Mouse (Mus musculus) neural tube, embryonic 14.5 days (tissue): ENCODE measurements at regions not wholly inside any gene's neighbourhood (a gene's known extent, or its start where the extent isn't known, plus 50 kb on each side); places are given as distances from the start of the nearest gene placed in this dataset.

Experiments
- ATAC-seq: fragments of 200-750 bp; cut with Nextera tagmentation; 2 replicates; pipeline ENCODE4 v1.8.0; 2017; ENCODE audit warnings: low read depth, mild to moderate bottlenecking, moderate TSS enrichment, moderate library complexity
- H3K27ac ChIP-seq: fragments of 300-500 bp; sonication (generic); 2 replicates; pipeline ENCODE4 v1.5.1; 2014; ENCODE audit warnings: low read depth, mild to moderate bottlenecking, control low read depth, low read length, moderate library complexity, mixed read lengths
- H3K27me3 ChIP-seq: fragments of 300-500 bp; sonication (generic); 2 replicates; pipeline ENCODE4 v1.6.1; 2014; ENCODE audit warnings: low read length; ENCODE audit not compliant: control insufficient read depth, insufficient read depth
- H3K36me3 ChIP-seq: fragments of 300-500 bp; sonication (generic); 2 replicates; pipeline ENCODE4 v1.6.1; 2014; ENCODE audit warnings: low read length, mixed read lengths; ENCODE audit not compliant: control insufficient read depth, insufficient read depth
- H3K4me1 ChIP-seq: fragments of 300-500 bp; sonication (generic); 2 replicates; pipeline ENCODE4 v1.6.1; 2014; ENCODE audit warnings: low read length; ENCODE audit not compliant: control insufficient read depth, insufficient read depth
- H3K4me2 ChIP-seq: fragments of 300-500 bp; sonication (generic); 2 replicates; pipeline ENCODE4 v1.6.1; 2014; ENCODE audit warnings: mild to moderate bottlenecking, low read depth, low read length, control low read depth
- H3K4me3 ChIP-seq: fragments of 300-500 bp; sonication (generic); 2 replicates; pipeline ENCODE4 v1.5.1; 2014; ENCODE audit warnings: low read depth, low read length, control low read depth, mixed read lengths
- H3K9ac ChIP-seq: fragments of 300-500 bp; sonication (generic); replicated peaks from 2 replicates; pipeline ENCODE4 v1.6.1; 2014; ENCODE audit warnings: low read depth, mild to moderate bottlenecking, control low read depth, low read length, mixed read lengths
- H3K9me3 ChIP-seq: fragments of 300-500 bp; sonication (generic); 2 replicates; pipeline ENCODE4 v1.6.1; 2016; ENCODE audit warnings: low read length; ENCODE audit not compliant: control insufficient read depth
- WGBS: fragments of 180-500 bp; shearing (Covaris S2); extraction: QIAGEN DNeasy Blood & Tissue Kit; methylation state at CpG from one replicate; pipeline ENCODE4 v1.1.7; 2014; 5-methylcytosine and 5-hydroxymethylcytosine counted together

- no peak overlapping the region for H3K4me3 ChIP-seq
- H3K36me3 ChIP-seq: no peaks in the 10 kb centered on the region
- no peak for ATAC-seq
- H3K27ac ChIP-seq: no peak overlapping the region
- no peak overlapping the region for H3K9ac ChIP-seq
- 78% methylated on average over 2 of the region's 2 CpGs for WGBS
- no peaks in the 10 kb centered on the region for H3K27me3 ChIP-seq
- no peaks in the 10 kb centered on the region for H3K9me3 ChIP-seq
- H3K4me2 ChIP-seq: no peak overlapping the region
- no peaks in the 10 kb centered on the region for H3K4me1 ChIP-seq
Measured at GRCm38 (mm10) chr13:39566491-39566890, 605.8 kb upstream of the Slc35b3 start.

- H3K4me2 ChIP-seq: peak overlapping the region; percentile 6; the same call in 1 of the 2 replicates
- no peaks in the 10 kb centered on the region for H3K9me3 ChIP-seq
- WGBS: 33% methylated on average over 14 of the region's 14 CpGs
- H3K36me3 ChIP-seq: no peaks in the 10 kb centered on the region
- no peak overlapping the region for H3K9ac ChIP-seq
- peaks cover 7% of the 10 kb centered on the region for H3K4me1 ChIP-seq
- H3K4me3 ChIP-seq: no peak overlapping the region
- ATAC-seq: peak; percentile 51; the same call in 1 of the 2 replicates
- no peak overlapping the region for H3K27ac ChIP-seq
- H3K27me3 ChIP-seq: no peaks in the 10 kb centered on the region
Measured at GRCm38 (mm10) chr13:39537724-39538440, 577.2 kb upstream of the Slc35b3 start.

GRCm38 (mm10) chr13:39526469-39526868 lies 565.8 kb upstream of the Slc35b3 start:
- Histone ChIP-seq H3K4me3 (no peak overlapping the region), H3K9me3 (no peaks in the 10 kb centered on the region), H3K4me1 (peaks cover 12% of the 10 kb centered on the region; the same call in 1 of the 2 replicates), H3K27ac (no peak overlapping the region), H3K4me2 (no peak overlapping the region), H3K9ac (no peak overlapping the region), H3K36me3 (no peaks in the 10 kb centered on the region), H3K27me3 (no peaks in the 10 kb centered on the region; the same call in 1 of the 2 replicates)
- ATAC-seq: no peak
- WGBS: 96% methylated on average over 1 of the region's 1 CpGs

GRCm38 (mm10) chr13:39523856-39524301 lies 563.2 kb upstream of the Slc35b3 start:
- Histone ChIP-seq H3K4me2 (peak overlapping the region; percentile 30), H3K4me3 (no peak overlapping the region), H3K9ac (no peak overlapping the region), H3K36me3 (no peaks in the 10 kb centered on the region), H3K27me3 (no peaks in the 10 kb centered on the region; the same call in 1 of the 2 replicates), H3K9me3 (no peaks in the 10 kb centered on the region), H3K27ac (peak overlapping the region; percentile 5; the same call in 1 of the 2 replicates), H3K4me1 (peaks cover 12% of the 10 kb centered on the region; the same call in 1 of the 2 replicates)
- 8% methylated on average over 9 of the region's 9 CpGs for WGBS
- peak; percentile 96 for ATAC-seq

- 12% methylated on average over 5 of the region's 5 CpGs for WGBS
- Histone ChIP-seq H3K4me2 (no peak overlapping the region), H3K27ac (peak overlapping the region; percentile 5; the same call in 1 of the 2 replicates)
Measured at GRCm38 (mm10) chr13:39523246-39523850, 562.7 kb upstream of the Slc35b3 start.

GRCm38 (mm10) chr13:39520846-39521245 lies 560.2 kb upstream of the Slc35b3 start:
- Histone ChIP-seq H3K36me3 (no peaks in the 10 kb centered on the region), H3K4me1 (peaks cover 12% of the 10 kb centered on the region; the same call in 1 of the 2 replicates), H3K27me3 (no peaks in the 10 kb centered on the region), H3K9ac (no peak overlapping the region), H3K4me3 (no peak overlapping the region), H3K9me3 (no peaks in the 10 kb centered on the region), H3K4me2 (no peak overlapping the region), H3K27ac (no peak overlapping the region)
- ATAC-seq: no peak
- WGBS: 93% methylated on average over 9 of the region's 9 CpGs

More at GRCm38 (mm10) chr13:39523246-39523850, 562.7 kb upstream of the Slc35b3 start:
- Histone ChIP-seq H3K4me1 (peaks cover 12% of the 10 kb centered on the region; the same call in 1 of the 2 replicates), H3K4me3 (no peak overlapping the region), H3K9ac (no peak overlapping the region), H3K36me3 (no peaks in the 10 kb centered on the region), H3K9me3 (no peaks in the 10 kb centered on the region), H3K27me3 (no peaks in the 10 kb centered on the region)
- ATAC-seq: no peak

- Histone ChIP-seq H3K9me3 (no peaks in the 10 kb centered on the region), H3K4me3 (no peak overlapping the region), H3K9ac (no peak overlapping the region), H3K27ac (no peak overlapping the region), H3K4me2 (no peak overlapping the region), H3K36me3 (no peaks in the 10 kb centered on the region), H3K4me1 (no peaks in the 10 kb centered on the region), H3K27me3 (no peaks in the 10 kb centered on the region)
- ATAC-seq: no peak
- 20% methylated on average over 8 of the region's 8 CpGs for WGBS
Measured at GRCm38 (mm10) chr13:39516106-39516505, 555.4 kb upstream of the Slc35b3 start.

- Histone ChIP-seq H3K9ac (no peak overlapping the region), H3K4me3 (no peak overlapping the region), H3K27ac (no peak overlapping the region), H3K36me3 (no peaks in the 10 kb centered on the region), H3K9me3 (no peaks in the 10 kb centered on the region), H3K4me1 (no peaks in the 10 kb centered on the region), H3K4me2 (no peak overlapping the region), H3K27me3 (no peaks in the 10 kb centered on the region)
- 72% methylated on average over 7 of the region's 7 CpGs for WGBS
- ATAC-seq: no peak
Measured at GRCm38 (mm10) chr13:39489806-39490205, 529.1 kb upstream of the Slc35b3 start.

GRCm38 (mm10) chr13:39472621-39473020 lies 511.9 kb upstream of the Slc35b3 start:
- no peak for ATAC-seq
- no peak overlapping the region for H3K9ac ChIP-seq
- no peaks in the 10 kb centered on the region for H3K27me3 ChIP-seq
- H3K27ac ChIP-seq: no peak overlapping the region
- no peaks in the 10 kb centered on the region for H3K9me3 ChIP-seq
- no peak overlapping the region for H3K4me2 ChIP-seq
- no peaks in the 10 kb centered on the region for H3K36me3 ChIP-seq
- no peak overlapping the region for H3K4me3 ChIP-seq
- 60% methylated on average over 6 of the region's 6 CpGs for WGBS
- no peaks in the 10 kb centered on the region for H3K4me1 ChIP-seq
